Mouse (Mus musculus) spleen, adult 10 weeks (tissue): ENCODE results near the gene Il18rap. TPM values are rescaled to one million over a fixed set of nuclear protein-coding genes. Genes with fewer than 3 reads are reported as not detected.

Source experiments
- polyA plus RNA-seq: library from polyadenylated mRNA; stranded (reverse); fragments of 350-450 nt; fragmentation: Illumina TruSeq; extraction: RNeasy Lipid Tissue Mini Kit (QIAGEN cat#74804); gene quantifications from one replicate; pipeline ENCODE4 v1.2.3, GENCODE M21; 2015; ENCODE audit warnings: low replicate concordance; ENCODE audit not compliant: insufficient read depth

Gene Il18rap
- polyA plus RNA-seq: 21.7 TPM

GRCm38 (mm10) chr1:40514851-40515585 lies at the start of gene Il18rap:
Gene Il18rap, plus strand, starts transcription at chr1:40515362.

GRCm38 (mm10) chr1:40465477-40466430 lies 49.4 kb upstream of the Il18rap start, which contains the start of gene Il18r1:
Gene Il18r1, plus strand, starts transcription at chr1:40465552.

GRCm38 (mm10) chr1:40579784-40580183 lies 64.6 kb downstream of the Il18rap start, which contains the start of gene Slc9a4:
Gene Slc9a4, plus strand, starts transcription at chr1:40580081.

Other genes starting within 250 kb of the Il18rap start
- gene Il1rl2, start 190.8 kb upstream of the Il18rap start, polyA plus RNA-seq: 11.1 TPM
- gene Il1rl1, start 85.8 kb upstream of the Il18rap start, polyA plus RNA-seq: 2.2 TPM
- gene Il18r1, start 49.8 kb upstream of the Il18rap start, polyA plus RNA-seq: 29.1 TPM
- gene Slc9a4, start 64.7 kb downstream of the Il18rap start, polyA plus RNA-seq: not detected
- gene Slc9a2, start 165.2 kb downstream of the Il18rap start, polyA plus RNA-seq: 0.10 TPM